Mouse (Mus musculus): Measurements from ENCODE around the gene Foxa2.
A peak's percentile ranks its signal among the peaks of the same experiment; 100 is the strongest.

Gene Foxa2

GRCm38 (mm10) chr2:148004554-148005521, 41.9 kb downstream of the Foxa2 start:
- peak; percentile 9 for DNase-seq (ENCODE audit: low read depth, low spot score)

GRCm38 (mm10) chr2:148003511-148003910, 43.3 kb downstream of the Foxa2 start:
- DNase-seq (ENCODE audit: low read depth, low spot score), result no peak

GRCm38 (mm10) chr2:147998206-147998966, 48.4 kb downstream of the Foxa2 start:
- DNase-seq (ENCODE audit: low read depth, low spot score), result no peak

GRCm38 (mm10) chr2:147996781-147997180, 50.0 kb downstream of the Foxa2 start:
- DNase-seq (ENCODE audit: low read depth, low spot score), result no peak

- no peak for DNase-seq (ENCODE audit: low read depth, low spot score)
These were observed 52.9 kb downstream of the Foxa2 start for GRCm38 (mm10) chr2:147993821-147994220.

GRCm38 (mm10) chr2:147992935-147993679, 53.7 kb downstream of the Foxa2 start:
- DNase-seq (ENCODE audit: low read depth, low spot score), result no peak

All from brain, adult 2 months (tissue).